Mouse (Mus musculus) megakaryocyte, embryonic 14.5 days (primary cell): ENCODE measurements around the gene Cabcoco1.

Experiments used
- FLI1 ChIP-seq: IDR thresholded peaks from 2 replicates; pipeline ENCODE4 v1.6.1; 2012; ENCODE audit warnings: low read length, inconsistent platforms, mixed read lengths
- GATA1 ChIP-seq: IDR thresholded peaks from 3 replicates; pipeline ENCODE4 v1.6.1; 2012; ENCODE audit warnings: mixed read lengths, low read length, inconsistent platforms, borderline replicate concordance

DNA sequence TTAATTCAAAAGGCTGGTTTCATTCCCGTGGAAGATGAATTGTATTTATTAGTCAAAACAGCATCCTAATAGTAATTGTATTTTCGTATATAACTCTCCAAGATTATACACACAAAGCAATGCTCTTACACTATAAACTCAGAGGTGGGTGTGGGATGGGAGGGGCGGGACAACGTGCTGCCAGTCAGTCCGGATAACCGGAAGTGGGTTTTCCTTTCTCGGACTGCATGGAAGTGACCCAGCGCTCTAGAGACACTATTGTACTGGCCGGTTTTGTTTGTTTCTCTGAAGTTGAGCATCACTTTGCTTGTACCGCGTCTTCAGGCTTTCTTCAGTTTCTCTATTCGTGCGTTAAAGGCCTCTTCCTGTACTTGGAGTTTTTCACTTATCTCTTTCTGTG, 110.8 kb downstream of the Cabcoco1 start:
- TF ChIP-seq GATA1: no peak
- no peak for TF ChIP-seq FLI1
